Mouse (Mus musculus) ES-Bruce4 (cell line): Measurements from ENCODE around the gene Phldb3.

Experiments
- CTCF ChIP-seq: IDR thresholded peaks from one replicate; pipeline ENCODE4 v1.8.1; 2011; ENCODE audit warnings: low read depth, low read length
- EP300 ChIP-seq: IDR thresholded peaks from 2 replicates; pipeline ENCODE4 v1.6.1; 2011; ENCODE audit warnings: low read depth, low read length; ENCODE audit not compliant: insufficient read depth
- POLR2A ChIP-seq: IDR thresholded peaks from one replicate; pipeline ENCODE4 v1.8.1; 2011; ENCODE audit warnings: low read length; ENCODE audit not compliant: insufficient read depth

DNA sequence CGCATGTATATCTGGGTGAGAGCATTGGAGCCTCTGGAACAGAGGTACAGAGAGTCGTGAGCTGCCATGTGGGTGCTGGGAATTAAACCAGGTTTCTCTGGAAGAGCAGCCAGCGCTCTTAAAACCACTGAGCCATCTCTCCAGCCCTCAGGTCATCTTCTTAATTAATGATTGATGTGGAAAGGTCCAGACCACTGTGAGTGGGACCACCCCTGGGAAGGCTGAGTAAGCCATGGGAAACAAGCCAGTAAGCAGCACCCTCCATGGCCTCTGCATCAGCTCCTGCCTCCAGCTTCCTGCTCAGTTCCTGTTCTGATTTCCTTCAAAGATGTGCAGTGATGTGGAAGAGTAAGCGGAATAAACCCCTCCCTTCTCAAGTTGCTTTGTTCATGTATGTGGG is 18.4 kb upstream of the Phldb3 start:
- TF ChIP-seq CTCF = no peak
- no peak for TF ChIP-seq EP300
- no peak for TF ChIP-seq POLR2A
